Mouse (Mus musculus) naive thymus-derived CD4-positive, alpha-beta T cell, adult 5 months (primary cell): ENCODE data around the gene Olfr1198. TPM values are rescaled to one million over a fixed set of nuclear protein-coding genes. Genes with fewer than 3 reads are reported as not detected.

Source experiments
- polyA plus RNA-seq: library from polyadenylated mRNA; unstranded; fragments of 100-300 nt; shearing (Covaris generic); gene quantifications from one replicate; pipeline ENCODE4 v1.2.1, GENCODE M21; 2017

Olfr1198 gene
- not detected for polyA plus RNA-seq

DNA sequence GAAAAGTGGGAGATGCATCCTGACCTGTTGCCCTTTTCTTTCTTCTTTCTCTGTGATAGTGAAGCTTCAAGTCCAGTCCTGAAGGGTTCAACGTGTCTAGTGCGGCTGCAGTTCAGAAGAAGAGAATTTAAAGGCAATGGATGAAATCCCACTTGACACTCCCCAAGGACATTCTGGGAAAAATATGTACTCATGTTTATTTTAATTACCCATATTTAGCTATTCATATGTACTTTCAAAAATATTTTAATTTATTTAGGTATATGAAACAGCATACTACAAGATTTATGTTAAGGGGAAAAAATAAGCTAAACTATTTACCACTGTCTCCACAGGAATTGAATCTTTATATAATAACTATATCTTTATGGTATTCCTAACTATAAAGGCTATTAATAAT lies at the start of gene Olfr1198:
Olfr1198 (minus strand) TSS at position 101 of the 400 bp plus-strand sequence.

DNA sequence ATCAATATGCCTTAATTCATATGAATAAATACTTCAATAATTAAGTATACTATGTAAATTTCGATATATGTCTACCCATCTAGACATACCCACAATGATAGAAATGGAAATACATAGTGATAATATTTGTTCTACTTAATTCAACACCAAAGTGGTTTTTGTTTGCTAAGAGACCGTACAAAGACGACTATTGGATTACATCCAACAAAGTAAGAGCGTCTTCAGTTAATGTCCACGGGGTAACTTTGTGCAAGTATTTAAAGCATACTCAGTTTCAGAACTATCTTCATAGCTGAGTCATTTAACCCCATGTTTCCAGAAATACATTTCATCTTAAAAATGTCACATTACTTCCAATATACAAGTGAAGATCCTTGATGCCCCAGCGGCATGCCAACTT lies 41.6 kb upstream of the Olfr1198 start, which contains the start of gene Olfr1201:
Olfr1201 (plus strand) TSS at position 301 of the 400 bp plus-strand sequence.

DNA sequence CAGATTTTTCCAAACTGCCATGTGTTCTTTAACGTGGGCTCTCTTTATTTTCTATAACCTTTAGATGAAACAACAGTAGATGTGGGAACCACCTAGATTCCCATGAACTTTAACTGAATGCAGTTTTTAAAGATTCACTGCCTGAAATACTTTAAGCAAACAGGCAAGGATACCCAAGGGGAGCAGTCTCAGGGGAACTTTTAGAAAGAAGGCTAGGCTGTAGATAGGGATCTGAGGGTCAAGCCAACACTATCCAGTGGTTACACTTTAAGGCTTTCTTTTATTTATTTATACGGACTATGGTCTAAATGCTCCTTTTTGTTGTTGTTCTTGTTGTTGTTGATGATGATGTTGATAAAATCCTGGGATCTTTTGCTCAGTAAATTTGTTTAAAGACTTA lies 19.2 kb upstream of the Olfr1198 start, which contains the start of gene Olfr1200:
Olfr1200 (minus strand) TSS at position 101 of the 400 bp plus-strand sequence.

DNA sequence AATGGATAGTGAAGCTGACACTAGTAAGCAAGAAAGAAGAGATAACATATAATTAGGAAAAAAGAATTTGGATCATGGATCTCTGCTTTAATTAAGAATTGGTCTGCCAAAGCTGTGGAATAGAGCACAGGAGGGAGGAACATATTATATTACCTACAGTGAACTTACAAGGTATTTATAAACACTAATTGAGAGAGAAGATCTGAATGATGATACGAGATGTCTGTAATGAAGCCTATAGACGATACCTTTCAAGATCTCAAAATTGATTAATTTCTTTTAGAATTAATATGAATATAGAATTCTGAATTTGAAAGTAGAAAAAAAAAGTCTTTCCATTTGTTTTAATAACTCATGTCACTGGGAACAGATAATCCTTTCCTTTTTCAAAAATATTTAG lies 9.2 kb upstream of the Olfr1198 start, which contains the start of gene Olfr1199:
Olfr1199 (minus strand) TSS at position 101 of the 400 bp plus-strand sequence.

DNA sequence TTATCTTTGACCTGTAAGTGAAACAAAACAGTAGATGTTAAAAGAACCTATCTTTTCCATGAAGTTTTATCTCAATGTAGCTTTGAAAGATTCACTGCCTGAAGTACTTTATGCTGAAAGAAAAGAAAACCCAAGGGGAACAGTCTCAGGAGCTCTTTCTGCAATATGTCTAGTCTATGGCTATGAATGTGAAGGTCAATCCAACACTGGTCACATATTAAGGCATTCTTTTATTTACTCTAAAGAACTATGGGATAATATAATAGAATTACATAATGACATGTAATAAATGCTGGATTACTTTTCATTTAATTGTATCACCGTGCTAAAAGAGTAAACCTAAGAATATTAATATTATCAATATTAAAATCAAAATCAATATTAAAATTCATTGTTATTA lies 18.9 kb downstream of the Olfr1198 start, which contains the start of gene Olfr1197:
Olfr1197 (minus strand) TSS at position 101 of the 400 bp plus-strand sequence.

DNA sequence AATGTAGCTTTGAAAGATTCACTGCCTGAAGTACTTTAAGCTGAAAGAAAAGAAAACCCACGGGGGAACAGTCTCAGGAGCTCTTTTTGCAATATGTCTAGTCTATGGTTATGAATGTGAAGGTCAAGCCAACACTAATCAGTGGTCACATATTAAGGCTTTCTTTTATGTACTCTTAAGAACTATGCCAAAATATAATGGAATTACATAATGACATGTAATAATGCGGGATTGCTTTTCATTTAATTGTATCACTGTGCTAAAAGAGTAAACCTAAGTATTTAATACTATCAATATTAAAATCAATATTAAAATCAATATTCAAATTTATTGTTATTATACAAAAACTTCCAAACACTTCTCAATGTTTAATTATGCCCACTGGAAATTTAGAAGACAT lies 46.7 kb downstream of the Olfr1198 start, which contains the start of gene Olfr1196:
Olfr1196 (minus strand) TSS at position 101 of the 400 bp plus-strand sequence.

Other genes starting within 250 kb of the Olfr1198 start
- not detected for gene Olfr1186, start 232.8 kb downstream of the Olfr1198 start, polyA plus RNA-seq
- not detected for gene Olfr1188, start 194.4 kb downstream of the Olfr1198 start, polyA plus RNA-seq
- not detected for gene Olfr1189, start 164.9 kb downstream of the Olfr1198 start, polyA plus RNA-seq
- gene Olfr1191-ps1, start 110.8 kb downstream of the Olfr1198 start, polyA plus RNA-seq = not detected
- not detected for gene Olfr1192-ps1, start 102.9 kb downstream of the Olfr1198 start, polyA plus RNA-seq
- not detected for gene Olfr1193, start 75.7 kb downstream of the Olfr1198 start, polyA plus RNA-seq
- gene Olfr1195, start 62.2 kb downstream of the Olfr1198 start, polyA plus RNA-seq = 0.40 TPM
- gene Olfr1196, start 46.8 kb downstream of the Olfr1198 start, polyA plus RNA-seq = not detected
- not detected for gene Olfr1197, start 19.0 kb downstream of the Olfr1198 start, polyA plus RNA-seq
- not detected for gene Olfr1199, start 9.1 kb upstream of the Olfr1198 start, polyA plus RNA-seq
- not detected for gene Olfr1200, start 19.1 kb upstream of the Olfr1198 start, polyA plus RNA-seq
- not detected for gene Olfr1201, start 41.7 kb upstream of the Olfr1198 start, polyA plus RNA-seq
- gene Olfr1202, start 63.1 kb upstream of the Olfr1198 start, polyA plus RNA-seq = not detected
- gene Olfr1205, start 78.4 kb upstream of the Olfr1198 start, polyA plus RNA-seq = 0.05 TPM
- not detected for gene Olfr1204, start 97.9 kb upstream of the Olfr1198 start, polyA plus RNA-seq
- not detected for gene Olfr1206, start 111.9 kb upstream of the Olfr1198 start, polyA plus RNA-seq
- 0.12 TPM for gene Olfr1208, start 150.9 kb upstream of the Olfr1198 start, polyA plus RNA-seq
- not detected for gene Olfr1209, start 163.8 kb upstream of the Olfr1198 start, polyA plus RNA-seq
- not detected for gene Olfr1211, start 186.7 kb upstream of the Olfr1198 start, polyA plus RNA-seq
- not detected for gene Olfr1212, start 202.6 kb upstream of the Olfr1198 start, polyA plus RNA-seq
- gene Gm13762, start 228.9 kb upstream of the Olfr1198 start, polyA plus RNA-seq = not detected
- gene Olfr1214, start 241.3 kb upstream of the Olfr1198 start, polyA plus RNA-seq = not detected